ENCODE assay signal across 13 mouse cellular contexts in genomic region chr9:116965691-116966090, GRCm38 (mm10).
A peak's percentile ranks its signal among the peaks of the same experiment; 100 is the strongest.
DNase-seq lines count a peak whose midpoint lies in the region; ATAC-seq and TF ChIP-seq lines count a peak whose summit lies in the region.
"Had no signal": no experiment of that assay in that cellular context is flagged by ENCODE, and none has a peak within 500 bp of the region (broad histone marks: within the 10 kb centered on the region; RNA-seq: fewer than 3 reads in every experiment).

No protein-coding gene starts in this region.

- no peaks in the 10 kb centered on the region for H3K36me3 ChIP-seq in forebrain, embryonic 11.5 days (ENCODE audit: control insufficient read depth, insufficient read depth, low read length)
- H3K36me3 ChIP-seq in forebrain, postnatal 0 days (ENCODE audit: insufficient read depth): no peaks in the 10 kb centered on the region
- H3K36me3 ChIP-seq in neural tube, embryonic 11.5 days (ENCODE audit: control insufficient read depth, insufficient read depth, low read length): no peaks in the 10 kb centered on the region

- H3K27ac ChIP-seq in forebrain, embryonic 11.5 days (ENCODE audit: low read depth, low read length): no peak overlapping the region
- H3K27ac ChIP-seq in forebrain, postnatal 0 days (ENCODE audit: low read depth, low read length): no peak overlapping the region
- H3K27ac ChIP-seq in neural tube, embryonic 11.5 days (ENCODE audit: low read depth, low read length): no peak overlapping the region
- H3K27ac ChIP-seq: heart, adult 2 months; macrophage had no signal

- no peak for TF ChIP-seq CTCF in forebrain, postnatal 0 days (IDR thresholded peaks at IDR 0.05; ENCODE audit: low read depth)

- peak; percentile 53; the same call in 1 of the 2 replicates for ATAC-seq in forebrain, embryonic 11.5 days (replicated peaks; ENCODE audit: low FRiP score)
- no peak for ATAC-seq in forebrain, postnatal 0 days
- ATAC-seq in neural tube, embryonic 11.5 days (ENCODE audit: insufficient read depth, low FRiP score, low TSS enrichment): no peak
- ATAC-seq: inflammation-experienced regulatory T-cells, adult 6 months; Patski had no signal

- H3K27me3 ChIP-seq in forebrain, embryonic 11.5 days (ENCODE audit: control insufficient read depth, insufficient read depth, low read length): no peaks in the 10 kb centered on the region
- H3K27me3 ChIP-seq in forebrain, postnatal 0 days (ENCODE audit: insufficient read depth, low read length): peaks cover 5% of the 10 kb centered on the region; the same call in 1 of the 2 replicates
- H3K27me3 ChIP-seq in neural tube, embryonic 11.5 days (ENCODE audit: control insufficient read depth, insufficient read depth, low read length): no peaks in the 10 kb centered on the region
- H3K27me3 ChIP-seq: Patski had no signal

- DNase-seq in forebrain, embryonic 11.5 days (ENCODE audit: low spot score): no peak
- no peak for DNase-seq in forebrain, postnatal 0 days
- DNase-seq in neural tube, embryonic 11.5 days (ENCODE audit: low spot score): peak; percentile 20
- no peak for DNase-seq in neural tube, embryonic 10.5 days (ENCODE audit: extremely low spot score, low spot score)
- DNase-seq in kidney, postnatal 10 days: peak; percentile 24
- DNase-seq in liver: no peak
- DNase-seq in testis, postnatal 10 days (ENCODE audit: low spot score): no peak
- no peak for DNase-seq in right cerebral cortex, postnatal 4 days
- DNase-seq: B cell, adult 2 months; heart, adult 2 months had no signal

- 41% methylated on average over 6 of the region's 6 CpGs for WGBS in forebrain, embryonic 11.5 days
- 30% methylated on average over 6 of the region's 6 CpGs for WGBS in forebrain, postnatal 0 days
- 72% methylated on average over 6 of the region's 6 CpGs for WGBS in neural tube, embryonic 11.5 days

- no peak overlapping the region for H3K4me2 ChIP-seq in forebrain, embryonic 11.5 days (ENCODE audit: low read depth, low read length, severe bottlenecking)
- H3K4me2 ChIP-seq in forebrain, postnatal 0 days (ENCODE audit: low read depth): no peak overlapping the region
- H3K4me2 ChIP-seq in neural tube, embryonic 11.5 days (ENCODE audit: low read depth): no peak overlapping the region

- peaks cover 1% of the 10 kb centered on the region; the same call in 1 of the 2 replicates for H3K4me1 ChIP-seq in forebrain, embryonic 11.5 days (replicated peaks; ENCODE audit: control insufficient read depth, insufficient read depth, low read length)
- no peaks in the 10 kb centered on the region for H3K4me1 ChIP-seq in forebrain, postnatal 0 days (ENCODE audit: insufficient read depth)
- H3K4me1 ChIP-seq in neural tube, embryonic 11.5 days (ENCODE audit: control insufficient read depth, insufficient read depth, low read length): no peaks in the 10 kb centered on the region

- no peak overlapping the region for H3K9ac ChIP-seq in forebrain, embryonic 11.5 days (ENCODE audit: low read length)
- no peak overlapping the region for H3K9ac ChIP-seq in forebrain, postnatal 0 days
- no peak overlapping the region for H3K9ac ChIP-seq in neural tube, embryonic 11.5 days (ENCODE audit: low read length)

- no peak overlapping the region for H3K4me3 ChIP-seq in forebrain, embryonic 11.5 days (ENCODE audit: low read depth, low read length)
- H3K4me3 ChIP-seq in forebrain, postnatal 0 days (ENCODE audit: low read depth, low read length): no peak overlapping the region
- no peak overlapping the region for H3K4me3 ChIP-seq in neural tube, embryonic 11.5 days (ENCODE audit: low read depth, low read length)
- H3K4me3 ChIP-seq: heart, adult 2 months had no signal

- H3K9me3 ChIP-seq in forebrain, embryonic 11.5 days (ENCODE audit: control insufficient read depth, low read length): peaks cover 2% of the 10 kb centered on the region; the same call in 1 of the 2 replicates
- H3K9me3 ChIP-seq in forebrain, postnatal 0 days (ENCODE audit: low read length): no peaks in the 10 kb centered on the region
- peaks cover 3% of the 10 kb centered on the region; the same call in 1 of the 2 replicates for H3K9me3 ChIP-seq in neural tube, embryonic 11.5 days (ENCODE audit: control insufficient read depth, low read length)

Comparison
In these comparisons a context has a peak if more than half of its experiments do, and no peak if none do; other contexts are left out.
1. DNase-seq: peak in neural tube, embryonic 11.5 days (single experiment) and kidney, postnatal 10 days (single experiment); none in forebrain, embryonic 11.5 days (single experiment), forebrain, postnatal 0 days (single experiment), neural tube, embryonic 10.5 days (single experiment), liver (single experiment), testis, postnatal 10 days (single experiment) and right cerebral cortex, postnatal 4 days (single experiment).